Mouse (Mus musculus): ENCODE data around the gene Krt33a. TPM values are rescaled to one million over a fixed set of nuclear protein-coding genes. Genes with fewer than 3 reads are reported as not detected.

The Krt33a gene
- total and polyA plus RNA-seq, 3 experiments = not detected

- in situ Hi-C loops (cut with MboI; ENCODE audit: low pct_ligation_motif_present, low pct_unique_long_range_greater_than_20kb, low sequenced_read_pairs) (no loop called here), dilution Hi-C loops (cut with MboI; ENCODE audit: extremely low pct_ligation_motif_present, extremely low pct_unique_long_range_greater_than_20kb, low sequenced_read_pairs) (no loop called here)
- peaks cover 71% of the 10 kb centered on the region for H3K27me3 ChIP-seq (replicated peaks)
- H3K4me2 ChIP-seq (ENCODE audit: insufficient read depth, low read depth, poor library complexity, severe bottlenecking) = no peak overlapping the region
- no peaks in the 10 kb centered on the region for H3K9me3 ChIP-seq (replicated peaks; ENCODE audit: low read length)
- no peak overlapping the region for H3K9ac ChIP-seq (ENCODE audit: insufficient read depth, low read depth)
- no peak overlapping the region for H3K4me3 ChIP-seq (replicated peaks in 1 of 3; ENCODE audit: low read depth in 2 of 3, low read length in 2 of 3, poor library complexity in 1 of 3)
- no peak overlapping the region for H3K27ac ChIP-seq (ENCODE audit: insufficient read depth, low read depth)
- no peaks in the 10 kb centered on the region for H3K36me3 ChIP-seq (replicated peaks in 1 of 2; ENCODE audit: control insufficient read depth in 1 of 2, insufficient read depth in 1 of 2, low read length in 1 of 2)
- DNase-seq (ENCODE audit: extremely low read depth) = no peak
- no peak for TF ChIP-seq ZKSCAN1 (IDR thresholded peaks at IDR 0.05; ENCODE audit: borderline replicate concordance, low read depth, low read length)
- H3K4me1 ChIP-seq (ENCODE audit: control insufficient read depth in 1 of 2, insufficient read depth in 2 of 2) = no peaks in the 10 kb centered on the region
- H3K79me2 ChIP-seq (replicated peaks; ENCODE audit: control insufficient read depth, extremely low read depth, insufficient read depth, poor library complexity, severe bottlenecking) = no peaks in the 10 kb centered on the region
Observed at GRCm38 (mm10) chr11:100010682-100011081, 5.3 kb downstream of the Krt33a start.

- in situ Hi-C loops (cut with MboI; ENCODE audit: low pct_ligation_motif_present, low pct_unique_long_range_greater_than_20kb, low sequenced_read_pairs) = loop anchor here (10.0 kb wide), 1 partner anchor 544 kb away; no protein-coding TSS in a partner anchor
- Histone ChIP-seq H3K9me3 (replicated peaks; ENCODE audit: low read length) (no peaks in the 10 kb centered on the region), H3K27ac (ENCODE audit: insufficient read depth, low read depth) (no peak overlapping the region), H3K36me3 (replicated peaks in 1 of 2; ENCODE audit: control insufficient read depth in 1 of 2, insufficient read depth in 1 of 2, low read length in 1 of 2) (no peaks in the 10 kb centered on the region), H3K4me2 (ENCODE audit: insufficient read depth, low read depth, poor library complexity, severe bottlenecking) (no peak overlapping the region), H3K79me2 (replicated peaks; ENCODE audit: control insufficient read depth, extremely low read depth, insufficient read depth, poor library complexity, severe bottlenecking) (no peaks in the 10 kb centered on the region; the same call in 1 of the 2 replicates), H3K4me1 (ENCODE audit: control insufficient read depth in 1 of 2, insufficient read depth in 2 of 2) (no peaks in the 10 kb centered on the region), H3K9ac (ENCODE audit: insufficient read depth, low read depth) (no peak overlapping the region), H3K4me3 (replicated peaks in 1 of 3; ENCODE audit: low read depth in 2 of 3, low read length in 2 of 3, poor library complexity in 1 of 3) (no peak overlapping the region), H3K27me3 (replicated peaks) (peaks cover 57% of the 10 kb centered on the region)
- dilution Hi-C loops (cut with MboI; ENCODE audit: extremely low pct_ligation_motif_present, extremely low pct_unique_long_range_greater_than_20kb, low sequenced_read_pairs) = no loop called here
- TF ChIP-seq NELFE (IDR thresholded peaks at IDR 0.05; ENCODE audit: low read depth, low read length) (no peak), ZMIZ1 (IDR thresholded peaks at IDR 0.05; ENCODE audit: low read depth, low read length) (no peak), TBP (conservative IDR thresholded peaks at IDR 0.05; ENCODE audit: low read depth, low read length) (no peak), BHLHE40 (IDR thresholded peaks at IDR 0.05; ENCODE audit: low read depth, low read length) (no peak), JUN (IDR thresholded peaks at IDR 0.05; ENCODE audit: insufficient read depth, low read depth, low read length) (no peak), ETS1 (conservative IDR thresholded peaks at IDR 0.05; ENCODE audit: low read depth, low read length) (no peak), CHD1 (IDR thresholded peaks at IDR 0.05; ENCODE audit: low read depth, low read length) (no peak), USF2 (conservative IDR thresholded peaks at IDR 0.05; ENCODE audit: low read depth, low read length) (no peak), GABPA (IDR thresholded peaks at IDR 0.05; ENCODE audit: insufficient replicate concordance, low read depth, low read length) (no peak), MEF2A (IDR thresholded peaks at IDR 0.05; ENCODE audit: borderline replicate concordance, low read depth, low read length) (no peak), E2F4 (IDR thresholded peaks at IDR 0.05; ENCODE audit: insufficient replicate concordance, low read depth, low read length) (no peak), TCF12 (IDR thresholded peaks at IDR 0.05; ENCODE audit: low read depth, low read length) (no peak), ZKSCAN1 (IDR thresholded peaks at IDR 0.05; ENCODE audit: borderline replicate concordance, low read depth, low read length) (no peak), POLR2AphosphoS2 (IDR thresholded peaks at IDR 0.05; ENCODE audit: low read depth, low read length) (no peak)
- no peak for DNase-seq (ENCODE audit: extremely low read depth)
Observed at GRCm38 (mm10) chr11:100008336-100008735, 7.7 kb downstream of the Krt33a start.
